Mouse (Mus musculus): ENCODE measurements around the gene Smco3.
A peak's percentile ranks its signal among the peaks of the same experiment; 100 is the strongest.
"Not testable (repeated sequence)": the region's sequence is repeated elsewhere in the genome, so short reads cannot be mapped to it uniquely, and the experiment has no call there.

Smco3 gene

DNA sequence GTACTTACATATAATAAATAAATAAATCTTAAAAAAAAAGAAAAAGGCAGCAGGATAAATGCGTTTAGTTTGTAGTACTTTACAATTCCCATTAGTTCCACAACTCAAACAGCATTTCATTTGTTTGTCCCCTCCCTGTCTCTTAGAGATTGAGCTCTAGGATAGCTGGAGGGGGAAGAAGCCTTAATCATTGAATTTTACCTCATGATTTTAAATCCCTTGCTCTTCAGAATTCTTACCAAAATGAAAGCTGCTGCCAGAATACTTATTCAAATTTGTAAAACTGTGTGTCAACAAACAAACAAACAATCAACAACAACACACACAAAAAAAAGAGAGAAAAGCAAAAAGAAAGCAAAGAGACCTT lies 29.9 kb downstream of the Smco3 start:
- no peak for DNase-seq (ENCODE audit: low read depth, low spot score)

- DNase-seq (ENCODE audit: low read depth, low spot score), result no peak
Observed at GRCm38 (mm10) chr6:136804705-136805408, 30.4 kb downstream of the Smco3 start.

GRCm38 (mm10) chr6:136803739-136804633 lies 31.3 kb downstream of the Smco3 start, which contains the start of gene Hist4h4:
Gene Hist4h4, minus strand, starts transcription at chr6:136804415.
- peak; percentile 98 for DNase-seq (ENCODE audit: low read depth, low spot score)

DNA sequence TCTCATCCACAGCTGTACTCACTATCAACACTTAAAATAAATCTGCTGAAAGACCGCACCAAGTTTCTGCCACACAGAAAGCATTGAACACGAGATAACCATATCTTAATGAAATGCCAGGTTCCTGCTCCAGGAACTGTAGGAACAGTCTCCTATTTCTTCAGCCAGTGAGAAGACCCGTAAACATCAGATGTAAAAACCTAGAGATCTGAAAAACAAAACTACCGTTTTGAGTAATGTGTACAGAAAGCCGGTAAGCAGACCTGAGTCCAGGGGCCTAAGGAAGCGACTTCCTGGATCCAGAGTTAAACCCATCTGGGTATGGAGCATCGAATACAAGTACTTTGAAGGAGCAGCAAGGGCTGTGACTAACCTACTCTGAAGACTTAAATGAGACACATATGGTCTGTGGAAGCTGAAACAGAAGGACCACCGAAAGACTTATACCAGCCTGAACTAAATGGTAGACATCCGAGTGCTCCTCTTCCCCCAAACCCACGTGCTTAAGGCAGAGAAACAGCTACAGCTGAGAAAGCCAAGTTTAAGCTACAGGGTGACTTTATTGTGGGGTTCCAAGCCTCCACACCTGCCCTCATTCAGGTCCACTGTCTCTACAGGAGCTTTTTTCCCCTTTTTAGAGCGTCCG lies 32.0 kb downstream of the Smco3 start:
- DNase-seq (ENCODE audit: low read depth, low spot score), result no peak

DNA sequence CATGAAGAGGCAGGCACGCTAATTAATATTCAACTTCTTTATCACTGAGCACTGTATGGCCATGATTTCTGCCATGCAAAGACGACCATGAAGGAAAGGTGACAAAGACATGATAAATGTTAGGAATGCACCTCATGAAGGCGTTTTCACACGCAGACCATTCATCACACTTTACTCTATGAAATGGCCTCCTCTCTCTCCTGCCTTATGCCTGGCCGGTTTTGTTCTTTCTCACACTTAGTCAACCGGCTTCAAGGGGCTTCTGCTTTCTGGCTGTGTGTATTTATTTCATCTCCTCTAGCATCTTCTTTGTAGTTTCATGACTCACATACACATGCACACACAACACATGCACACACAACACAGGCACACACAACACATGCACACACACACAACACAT lies 34.0 kb downstream of the Smco3 start:
- DNase-seq (ENCODE audit: low read depth, low spot score), result no peak

DNA sequence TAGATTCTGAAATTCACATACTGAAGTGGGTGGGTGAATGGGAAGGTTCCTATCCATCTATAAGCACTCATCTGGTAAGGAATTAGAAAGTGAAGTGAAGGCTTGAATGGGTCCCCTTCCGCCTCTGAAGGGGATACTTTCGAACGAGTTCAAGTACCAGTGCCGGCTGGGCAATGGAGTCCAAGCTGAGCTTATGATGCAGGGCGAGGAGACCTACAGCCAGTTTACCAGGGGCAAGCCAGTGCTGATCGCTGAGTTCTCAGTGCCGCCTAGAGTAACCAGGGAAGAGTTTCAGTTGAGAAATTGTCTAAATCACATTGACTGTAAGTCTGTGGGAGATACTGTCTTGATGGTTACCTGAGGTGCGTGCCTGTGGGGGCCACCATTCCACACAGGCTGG lies 34.5 kb downstream of the Smco3 start:
- no peak for DNase-seq (ENCODE audit: low read depth, low spot score)

DNA sequence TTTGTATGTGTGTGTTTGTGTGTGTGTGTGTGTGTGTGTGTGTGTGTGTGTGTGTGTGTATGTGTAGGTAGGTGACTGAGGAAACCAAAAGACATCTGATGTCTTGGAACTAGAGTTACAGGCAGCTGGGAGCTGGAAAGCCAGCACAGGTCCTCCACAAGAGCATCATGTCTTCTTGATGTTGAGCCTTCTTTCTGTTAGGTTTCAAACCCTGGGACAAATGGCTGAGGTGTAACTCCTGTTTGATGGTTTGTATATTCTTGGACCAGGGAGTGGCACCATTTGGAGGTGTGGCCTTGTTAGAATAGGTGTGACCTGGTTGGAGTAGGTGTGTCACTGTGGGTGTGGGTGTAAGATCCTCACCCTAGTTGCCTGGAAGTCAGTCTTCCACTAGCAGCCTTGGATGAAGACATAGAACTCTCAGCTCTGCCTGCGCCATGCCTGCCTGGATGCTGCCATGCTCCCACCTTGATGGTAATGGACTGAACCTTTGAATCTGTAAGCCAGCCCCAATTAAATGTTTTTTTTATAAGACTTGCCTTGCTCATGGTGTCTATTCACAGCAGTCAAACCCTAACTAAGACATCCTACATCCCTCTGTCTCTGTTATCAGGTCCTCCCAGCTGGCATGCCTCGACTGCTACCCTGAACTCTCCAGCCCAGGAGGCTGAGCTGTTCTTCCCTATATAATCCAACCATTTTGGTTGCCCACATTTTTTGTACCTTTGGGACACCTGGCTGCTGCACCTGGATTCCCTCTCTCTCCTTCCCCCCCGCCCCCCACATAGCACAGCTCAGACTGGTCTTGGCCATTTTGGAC lies 37.2 kb downstream of the Smco3 start:
- not testable (repeated sequence) for DNase-seq (ENCODE audit: low read depth, low spot score)

- DNase-seq (ENCODE audit: low read depth, low spot score), result no peak
Observed at GRCm38 (mm10) chr6:136795850-136796249, 39.4 kb downstream of the Smco3 start.

- no peak for DNase-seq (ENCODE audit: low read depth, low spot score)
Observed at GRCm38 (mm10) chr6:136795110-136795509, 40.1 kb downstream of the Smco3 start.

- no peak for DNase-seq (ENCODE audit: low read depth, low spot score)
Observed at GRCm38 (mm10) chr6:136793831-136794525, 41.3 kb downstream of the Smco3 start.

DNA sequence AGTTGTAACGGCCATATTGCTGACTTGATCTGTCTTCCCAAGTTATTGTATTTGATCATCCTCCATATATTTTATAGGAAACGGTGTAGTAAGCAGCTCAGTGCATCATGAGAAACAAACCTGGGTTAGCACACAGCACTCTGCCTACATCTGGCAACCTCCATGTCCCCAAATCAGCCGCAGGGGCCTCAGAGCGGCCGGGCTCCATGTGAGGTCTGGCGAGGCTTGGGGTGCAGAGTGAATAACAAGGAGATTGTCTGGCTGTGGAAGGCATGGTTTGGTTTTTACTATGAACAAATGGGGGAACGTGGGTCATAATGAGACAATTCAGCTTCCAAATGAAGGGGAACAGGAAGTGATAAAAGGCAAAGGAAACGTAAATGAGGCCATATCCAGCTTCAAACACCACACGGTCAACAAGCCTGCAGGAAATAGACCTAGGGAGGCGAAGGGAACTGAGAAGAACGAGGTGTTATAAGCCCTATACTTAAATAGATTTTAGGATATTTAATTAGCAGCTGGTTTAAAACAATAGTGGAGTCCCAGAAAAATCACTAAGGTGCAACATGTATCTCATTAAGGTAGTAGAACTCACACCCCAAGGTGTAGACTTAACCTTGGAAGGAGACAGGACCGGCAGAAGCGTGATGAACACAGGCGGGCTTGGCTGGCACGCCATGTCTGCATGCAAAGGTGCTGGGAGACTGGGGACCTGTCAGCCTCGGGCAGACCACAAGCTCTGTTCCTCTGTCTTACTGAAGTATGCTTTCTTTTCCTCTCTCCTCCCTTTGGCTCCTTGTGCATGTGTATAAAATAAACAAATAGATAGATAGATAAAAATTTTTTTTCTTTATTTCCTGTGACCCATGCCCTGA lies 42.1 kb downstream of the Smco3 start:
- no peak for DNase-seq (ENCODE audit: low read depth, low spot score)

GRCm38 (mm10) chr6:136789391-136789971 lies 45.8 kb downstream of the Smco3 start:
- no peak for DNase-seq (ENCODE audit: low read depth, low spot score)

GRCm38 (mm10) chr6:136782761-136783160 lies 52.5 kb downstream of the Smco3 start:
- no peak for DNase-seq (ENCODE audit: low read depth, low spot score)

- DNase-seq (ENCODE audit: low read depth, low spot score), result no peak
Observed at GRCm38 (mm10) chr6:136782146-136782545, 53.1 kb downstream of the Smco3 start.

DNA sequence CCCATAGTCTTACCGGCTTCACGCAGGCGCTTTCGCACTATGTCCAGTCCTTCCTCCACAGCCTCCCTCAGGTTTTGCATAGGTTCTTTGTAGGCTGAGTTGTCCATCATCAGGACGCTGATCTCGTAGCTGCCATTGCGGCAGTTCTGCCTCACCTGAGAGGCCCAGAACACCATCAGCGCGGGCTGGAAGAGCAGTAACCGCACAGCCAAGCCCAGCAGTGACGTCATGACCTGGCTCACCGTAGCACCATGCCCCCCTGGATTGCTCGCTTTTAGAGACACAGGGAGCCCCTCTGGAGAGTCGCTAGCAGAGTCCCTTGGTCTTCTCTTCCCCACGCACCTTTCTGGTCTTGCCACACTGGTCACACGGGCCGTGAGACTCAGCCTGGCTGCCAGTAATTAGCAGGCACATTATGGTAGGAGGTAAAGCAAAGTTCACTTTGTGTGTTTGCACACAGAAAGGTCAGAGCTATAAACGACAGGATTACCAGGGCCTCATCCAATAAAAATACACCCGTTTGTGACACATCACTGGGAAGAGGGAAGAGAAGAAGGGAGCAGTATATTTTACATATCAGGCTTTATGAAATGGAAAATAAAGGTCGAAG lies 53.8 kb downstream of the Smco3 start, which contains the start of gene Gucy2c:
TSS of gene Gucy2c (minus strand) at position 389 of the 610 bp plus-strand sequence.
- DNase-seq (ENCODE audit: low read depth, low spot score), result no peak

Data from mesoderm, embryonic 11.5 days (tissue).